Mouse (Mus musculus): ENCODE measurements around the gene Gba2. TPM values are rescaled to one million over a fixed set of nuclear protein-coding genes. Genes with fewer than 3 reads are reported as not detected.
A peak's percentile ranks its signal among the peaks of the same experiment; 100 is the strongest.

Gba2 gene
- total RNA-seq, 1 experiment from 2014 or later, result 9.7 TPM

DNA sequence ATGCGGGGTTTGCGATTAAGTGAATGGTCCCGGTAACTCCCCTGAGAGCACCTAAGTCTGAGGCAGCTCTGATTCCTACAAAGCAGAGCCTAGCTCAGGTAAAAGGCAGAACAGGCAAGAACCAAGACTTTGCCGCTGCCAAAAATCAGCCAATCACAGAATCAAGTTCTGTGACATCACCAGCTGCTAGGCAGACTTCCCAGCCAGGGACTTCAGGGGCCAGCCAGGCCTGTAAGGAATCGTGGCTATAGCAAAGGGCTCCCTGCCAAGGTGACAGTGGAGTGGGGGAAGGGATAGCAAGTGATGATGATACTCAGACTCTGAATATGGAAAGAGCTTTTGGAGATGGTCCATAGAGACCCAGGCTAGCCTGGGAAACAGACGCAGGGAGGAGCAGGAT, 58.7 kb downstream of the Gba2 start:
- peak; percentile 36; the same call in 1 of the 2 replicates for ATAC-seq (replicated peaks; ENCODE audit: insufficient number of reproducible peaks, low FRiP score, low TSS enrichment, poor library complexity, severe bottlenecking)

DNA sequence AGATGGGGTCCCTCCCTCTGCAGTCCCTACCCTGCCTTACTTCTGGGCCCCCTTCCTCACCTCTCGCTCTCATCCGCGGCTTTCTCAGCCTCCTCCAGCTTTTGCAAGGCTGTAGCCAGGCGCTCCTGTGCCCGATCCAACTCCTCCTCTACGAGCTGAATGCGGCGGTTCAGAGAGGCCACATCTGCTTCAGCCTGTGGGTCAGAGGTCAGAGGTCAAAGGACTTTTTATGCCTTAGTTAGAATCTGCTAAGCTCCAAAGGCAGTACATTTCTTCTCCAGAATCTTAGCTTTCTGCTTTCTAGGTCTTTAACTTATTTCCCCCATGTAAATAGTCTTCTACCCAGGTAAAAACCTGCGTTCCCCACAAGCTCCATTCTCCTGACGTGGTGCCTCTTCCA, 59.1 kb downstream of the Gba2 start:
- no peak for ATAC-seq (replicated peaks; ENCODE audit: insufficient number of reproducible peaks, low FRiP score, low TSS enrichment, poor library complexity, severe bottlenecking)

Other genes starting within 250 kb of the Gba2 start
- 0.43 to 7.6 TPM in 2 of 3 replicates, not detected in the other for gene Rusc2, start 196.9 kb downstream of the Gba2 start, total RNA-seq (2017)
- 1.1 to 2.8 TPM in 2 of 3 replicates, not detected in the other for gene Fam166b, start 149.7 kb downstream of the Gba2 start, total RNA-seq (2017)
- 12.8 to 21.7 TPM (median 12.9 TPM) in 3 replicates for gene Tesk1, start 136.9 kb downstream of the Gba2 start, total RNA-seq (2017)
- 76.6 to 146 TPM (median 108 TPM) in 3 replicates for gene Cd72, start 124.2 kb downstream of the Gba2 start, total RNA-seq (2017)
- 0.49 to 5.0 TPM (median 0.64 TPM) in 3 replicates for gene Sit1, start 95.1 kb downstream of the Gba2 start, total RNA-seq (2017)
- gene Ccdc107, start 86.0 kb downstream of the Gba2 start, total RNA-seq (2017), result 21.2 to 29.5 TPM (median 29.3 TPM) in 3 replicates
- 0.97 to 3.4 TPM (median 2.1 TPM) in 3 replicates for gene Arhgef39, start 79.2 kb downstream of the Gba2 start, total RNA-seq (2017)
- gene Car9, start 71.9 kb downstream of the Gba2 start, total RNA-seq (2017), result 0.75 to 1.7 TPM (median 1.0 TPM) in 3 replicates
- gene Tpm2, start 55.1 kb downstream of the Gba2 start, total RNA-seq (2017), result 4.7 TPM in 1 of 3 replicates, not detected in the others
- 80.3 to 165 TPM (median 108 TPM) in 3 replicates for gene Creb3, start 16.5 kb downstream of the Gba2 start, total RNA-seq (2017)
- gene Tln1, start 16.2 kb downstream of the Gba2 start, total RNA-seq (2017), result 816 to 935 TPM (median 878 TPM) in 3 replicates
- 17.8 to 28.6 TPM (median 28.5 TPM) in 3 replicates for gene Rgp1, start 158 bp downstream of the Gba2 start, total RNA-seq (2017)
- 0.48 TPM in 1 of 3 replicates, not detected in the others for gene Msmp, start 5.6 kb upstream of the Gba2 start, total RNA-seq (2017)
- gene Npr2, start 53.1 kb upstream of the Gba2 start, total RNA-seq (2017), result 0.19 to 0.38 TPM in 2 of 3 replicates, not detected in the other
- not detected in 3 replicates for gene Spag8, start 74.7 kb upstream of the Gba2 start, total RNA-seq (2017)
- gene Hint2, start 77.6 kb upstream of the Gba2 start, total RNA-seq (2017), result 21.5 to 26.1 TPM (median 25.9 TPM) in 3 replicates
- gene Tmem8b, start 90.1 kb upstream of the Gba2 start, total RNA-seq (2017), result 0.19 to 0.32 TPM (median 0.19 TPM) in 3 replicates
- gene Fam221b, start 90.3 kb upstream of the Gba2 start, total RNA-seq (2017), result 0.68 to 1.0 TPM (median 0.96 TPM) in 3 replicates
- 0.53 TPM in 1 of 3 replicates, not detected in the others for gene Olfr70, start 121.9 kb upstream of the Gba2 start, total RNA-seq (2017)
- gene Olfr71, start 131.4 kb upstream of the Gba2 start, total RNA-seq (2017), result not detected in 3 replicates
- not detected in 3 replicates for gene Hrct1, start 148.3 kb upstream of the Gba2 start, total RNA-seq (2017)
- gene Spaar, start 151.2 kb upstream of the Gba2 start, total RNA-seq (2017), result not detected in 3 replicates
- not detected in 3 replicates for gene Olfr159, start 192.1 kb upstream of the Gba2 start, total RNA-seq (2017)
- gene Olfr156, start 245.0 kb upstream of the Gba2 start, total RNA-seq (2017), result not detected in 3 replicates